Mouse (Mus musculus) frontal cortex, postnatal 25 days (tissue): ENCODE results near the gene Ntn5.

ENCODE experiments used
- DNase-seq, 2 experiments: peaks; one replicate each; pipeline ENCODE4 v3.0.0; 2022; ENCODE audit warnings: low spot score in 2 of 2

Gene Ntn5

GRCm38 (mm10) chr7:45711316-45712021 lies 27.6 kb downstream of the Ntn5 start:
- no peak for DNase-seq

GRCm38 (mm10) chr7:45712022-45712757 lies 28.4 kb downstream of the Ntn5 start:
- DNase-seq, result no peak

GRCm38 (mm10) chr7:45713396-45713795 lies 29.6 kb downstream of the Ntn5 start:
- DNase-seq, result no peak

GRCm38 (mm10) chr7:45713881-45714520 lies 30.2 kb downstream of the Ntn5 start:
- DNase-seq, result no peak

- no peak for DNase-seq
Observed at GRCm38 (mm10) chr7:45714630-45715089, 30.8 kb downstream of the Ntn5 start.

- peak; percentile 92 to 95 for DNase-seq
Observed at GRCm38 (mm10) chr7:45715090-45715708, 31.4 kb downstream of the Ntn5 start, which contains the start of gene Rpl18. TSS of gene Rpl18 (plus strand) at chr7:45715457.

- DNase-seq, result no peak
Observed at GRCm38 (mm10) chr7:45715741-45716459, 32.1 kb downstream of the Ntn5 start.

- no peak for DNase-seq
Observed at GRCm38 (mm10) chr7:45716460-45716857, 32.6 kb downstream of the Ntn5 start.

- DNase-seq, result no peak
Observed at GRCm38 (mm10) chr7:45716952-45717917, 33.4 kb downstream of the Ntn5 start.

- peak; percentile 98 to 99 for DNase-seq
Observed at GRCm38 (mm10) chr7:45717918-45718297, 34.1 kb downstream of the Ntn5 start, which contains the start of gene Sphk2. TSS of gene Sphk2 (minus strand) at chr7:45718002.

- DNase-seq, result no peak
Observed at GRCm38 (mm10) chr7:45718331-45718730, 34.5 kb downstream of the Ntn5 start.

- no peak for DNase-seq
Observed at GRCm38 (mm10) chr7:45719180-45719579, 35.4 kb downstream of the Ntn5 start.

- no peak for DNase-seq
Observed at GRCm38 (mm10) chr7:45719738-45720412, 36.1 kb downstream of the Ntn5 start.

GRCm38 (mm10) chr7:45720413-45721233 lies 36.8 kb downstream of the Ntn5 start, which contains the start of gene Fam83e:
TSS of gene Fam83e (plus strand) at chr7:45721212.
- DNase-seq, result no peak

GRCm38 (mm10) chr7:45721234-45721571 lies 37.4 kb downstream of the Ntn5 start:
- no peak for DNase-seq

- DNase-seq, result no peak
Observed at GRCm38 (mm10) chr7:45721642-45722347, 38.0 kb downstream of the Ntn5 start.

GRCm38 (mm10) chr7:45722348-45722713 lies 38.5 kb downstream of the Ntn5 start:
- DNase-seq, result no peak

- no peak for DNase-seq
Observed at GRCm38 (mm10) chr7:45723301-45723700, 39.5 kb downstream of the Ntn5 start.
